Mouse (Mus musculus) testis, adult 2 months (tissue): ENCODE measurements around the gene Gpr160. TPM values are rescaled to one million over a fixed set of nuclear protein-coding genes. Genes with fewer than 3 reads are reported as not detected.
A peak's percentile ranks its signal among the peaks of the same experiment; 100 is the strongest.

Source experiments
- H3K27ac ChIP-seq: fragments of 200-500 bp; 2 replicates; pipeline ENCODE4 v1.5.1; 2012; ENCODE audit warnings: low read depth, low read length; ENCODE audit not compliant: control insufficient read depth, insufficient read depth
- H3K27me3 ChIP-seq: fragments of 200-500 bp; 2 replicates; pipeline ENCODE4 v1.6.1; 2012; ENCODE audit warnings: mild to moderate bottlenecking, low read length, moderate library complexity; ENCODE audit not compliant: control insufficient read depth, insufficient read depth
- H3K36me3 ChIP-seq: fragments of 200-500 bp; 2 replicates; pipeline ENCODE4 v1.6.1; 2012; ENCODE audit warnings: mild to moderate bottlenecking, low read length; ENCODE audit not compliant: control insufficient read depth, insufficient read depth
- H3K4me1 ChIP-seq: fragments of 200-500 bp; 2 replicates; pipeline ENCODE4 v1.6.1; 2012; ENCODE audit warnings: low read length; ENCODE audit not compliant: control insufficient read depth, insufficient read depth
- H3K4me3 ChIP-seq: fragments of 200-500 bp; 2 replicates; pipeline ENCODE4 v1.5.1; 2012; ENCODE audit warnings: low read depth, mild to moderate bottlenecking, low read length, moderate library complexity, mixed read lengths; ENCODE audit not compliant: control insufficient read depth
- CTCF ChIP-seq: fragments of 200-500 bp; IDR thresholded peaks from 2 replicates; pipeline ENCODE4 v1.5.1; 2012; ENCODE audit warnings: low read depth, mild to moderate bottlenecking, inconsistent platforms, low read length, moderate library complexity; ENCODE audit not compliant: control insufficient read depth, insufficient read depth, insufficient replicate concordance
- POLR2A ChIP-seq: fragments of 200-500 bp; IDR thresholded peaks from 2 replicates; pipeline ENCODE4 v1.6.1; 2012; ENCODE audit warnings: low read depth, mild to moderate bottlenecking, inconsistent platforms, low read length, moderate library complexity; ENCODE audit not compliant: control insufficient read depth
- polyA plus RNA-seq: library from polyadenylated mRNA; depleted of rRNA; stranded (reverse); fragments of >200 nt; gene quantifications from 2 replicates; pipeline ENCODE4 v1.2.3, GENCODE M21; 2012; rRNA removed

Gene Gpr160
- polyA plus RNA-seq: 191 and 218 TPM in 2 replicates

- Histone ChIP-seq H3K27ac (peak within 1 kb of the TSS; percentile 98), H3K4me3 (peak within 1 kb of the TSS; percentile 99), H3K4me1 (peaks cover 8% of the 10 kb centered on the region), H3K27me3 (no peaks in the 10 kb centered on the region), H3K36me3 (no peaks in the 10 kb centered on the region)
- TF ChIP-seq POLR2A (peak; percentile 89), CTCF (peak; percentile 65)
Measured at GRCm38 (mm10) chr3:30855604-30856458, at the start of gene Gpr160. Gene Gpr160 (plus strand): TSS chr3:30855950.

GRCm38 (mm10) chr3:30812881-30813280 is 42.9 kb upstream of the Gpr160 start:
- no peaks in the 10 kb centered on the region for H3K4me1 ChIP-seq
- H3K27ac ChIP-seq: no peak overlapping the region
- H3K27me3 ChIP-seq: no peaks in the 10 kb centered on the region
- no peak overlapping the region for H3K4me3 ChIP-seq
- peaks cover 1% of the 10 kb centered on the region; the same call in 1 of the 2 replicates for H3K36me3 ChIP-seq
- no peak for TF ChIP-seq CTCF
- TF ChIP-seq POLR2A: no peak

GRCm38 (mm10) chr3:30818630-30819125 is 37.1 kb upstream of the Gpr160 start:
- H3K27me3 ChIP-seq: no peaks in the 10 kb centered on the region
- no peaks in the 10 kb centered on the region for H3K4me1 ChIP-seq
- no peak overlapping the region for H3K4me3 ChIP-seq
- TF ChIP-seq POLR2A (no peak), CTCF (no peak)
- no peak overlapping the region for H3K27ac ChIP-seq
- no peaks in the 10 kb centered on the region; the same call in 1 of the 2 replicates for H3K36me3 ChIP-seq

- Histone ChIP-seq H3K27me3 (no peaks in the 10 kb centered on the region), H3K4me3 (no peak overlapping the region), H3K4me1 (no peaks in the 10 kb centered on the region), H3K36me3 (no peaks in the 10 kb centered on the region; the same call in 1 of the 2 replicates), H3K27ac (no peak overlapping the region)
- TF ChIP-seq POLR2A (no peak), CTCF (no peak)
Measured at GRCm38 (mm10) chr3:30822163-30822562, 33.6 kb upstream of the Gpr160 start.

GRCm38 (mm10) chr3:30826069-30826468 is 29.7 kb upstream of the Gpr160 start:
- no peaks in the 10 kb centered on the region for H3K4me1 ChIP-seq
- no peak for TF ChIP-seq POLR2A
- no peak for TF ChIP-seq CTCF
- no peaks in the 10 kb centered on the region for H3K36me3 ChIP-seq
- H3K27ac ChIP-seq: no peak overlapping the region
- no peak overlapping the region for H3K4me3 ChIP-seq
- H3K27me3 ChIP-seq: no peaks in the 10 kb centered on the region

GRCm38 (mm10) chr3:30831848-30832606 is 23.7 kb upstream of the Gpr160 start:
- Histone ChIP-seq H3K27ac (no peak overlapping the region), H3K4me3 (no peak overlapping the region), H3K36me3 (no peaks in the 10 kb centered on the region), H3K27me3 (no peaks in the 10 kb centered on the region), H3K4me1 (no peaks in the 10 kb centered on the region)
- TF ChIP-seq CTCF (no peak), POLR2A (no peak)

GRCm38 (mm10) chr3:30833254-30833653 is 22.5 kb upstream of the Gpr160 start:
- Histone ChIP-seq H3K27me3 (no peaks in the 10 kb centered on the region), H3K36me3 (no peaks in the 10 kb centered on the region), H3K4me1 (no peaks in the 10 kb centered on the region), H3K27ac (no peak overlapping the region), H3K4me3 (no peak overlapping the region)
- TF ChIP-seq CTCF (no peak), POLR2A (no peak)
